Mouse (Mus musculus): ENCODE measurements at regions not wholly inside any gene's neighbourhood (a gene's known extent, or its start where the extent isn't known, plus 50 kb on each side); places are given as distances from the start of the nearest gene placed in this dataset.

GRCm38 (mm10) chr8:87229182-87229581 is 243.2 kb downstream of the Cbln1 start:
- no peak overlapping the region for H3K27ac ChIP-seq (ENCODE audit: control insufficient read depth, low read depth, low read length)
- no peaks in the 10 kb centered on the region for H3K27me3 ChIP-seq (ENCODE audit: control insufficient read depth in 1 of 2, insufficient read depth in 2 of 2, low read length in 2 of 2)
- no peak overlapping the region for H3K4me3 ChIP-seq (ENCODE audit: control insufficient read depth in 1 of 2, insufficient read depth in 1 of 2, low read depth in 2 of 2, low read length in 2 of 2)
- H3K9me3 ChIP-seq (replicated peaks; ENCODE audit: insufficient read depth, low read length), result no peaks in the 10 kb centered on the region
- TF ChIP-seq ETS1 (IDR thresholded peaks at IDR 0.05; ENCODE audit: low read depth, low read length), result no peak
- no peak for TF ChIP-seq ZKSCAN1 (IDR thresholded peaks at IDR 0.05; ENCODE audit: low read depth, low read length)
- TF ChIP-seq TCF12 (IDR thresholded peaks at IDR 0.05; ENCODE audit: low read depth, low read length), result no peak
- no peak for TF ChIP-seq POLR2A (IDR thresholded peaks at IDR 0.05; ENCODE audit: control insufficient read depth in 1 of 2, insufficient read depth in 1 of 2, low read depth in 1 of 2, low read length in 2 of 2, poor library complexity in 1 of 2)
- TF ChIP-seq E2F4 (IDR thresholded peaks at IDR 0.05; ENCODE audit: borderline replicate concordance, low read depth, low read length), result no peak
- no peak for TF ChIP-seq SIN3A (IDR thresholded peaks at IDR 0.05; ENCODE audit: low read length)
- no peak for TF ChIP-seq EP300 (IDR thresholded peaks at IDR 0.05; ENCODE audit: low read depth in 1 of 2, low read length in 2 of 2)
- no peak for TF ChIP-seq MYC (IDR thresholded peaks at IDR 0.05; ENCODE audit: low read depth, low read length)
- TF ChIP-seq UBTF (IDR thresholded peaks at IDR 0.05; ENCODE audit: borderline replicate concordance, insufficient read depth, low read depth, low read length), result no peak
- TF ChIP-seq POLR2AphosphoS2 (IDR thresholded peaks at IDR 0.05; ENCODE audit: low read length), result no peak
- no peak for TF ChIP-seq TAL1 (IDR thresholded peaks at IDR 0.05; ENCODE audit: low read length)
- no peak for TF ChIP-seq MAX (IDR thresholded peaks at IDR 0.05; ENCODE audit: low read length)
- no peak for TF ChIP-seq MEF2A (IDR thresholded peaks at IDR 0.05; ENCODE audit: extremely low read depth, insufficient replicate concordance, low read depth, low read length, poor library complexity, severe bottlenecking)
- TF ChIP-seq POLR2AphosphoS5 (IDR thresholded peaks at IDR 0.05; ENCODE audit: borderline replicate concordance, low read depth, low read length), result no peak
- no peak for TF ChIP-seq CHD1 (IDR thresholded peaks at IDR 0.05; ENCODE audit: low read depth, low read length)
- no peak overlapping the region for H3K9ac ChIP-seq (ENCODE audit: control insufficient read depth, low read depth, low read length, poor library complexity, severe bottlenecking)
- no peaks in the 10 kb centered on the region for H3K4me1 ChIP-seq (ENCODE audit: control insufficient read depth in 1 of 2, insufficient read depth in 2 of 2, low read length in 2 of 2)
- H3K36me3 ChIP-seq (ENCODE audit: control insufficient read depth in 1 of 2, insufficient read depth in 2 of 2, low read length in 2 of 2), result no peaks in the 10 kb centered on the region
- no peak for DNase-seq (ENCODE audit: low read depth, low spot score)
- H3K79me2 ChIP-seq (ENCODE audit: control insufficient read depth, insufficient read depth, low read length, poor library complexity), result no peaks in the 10 kb centered on the region

- H3K27ac ChIP-seq (ENCODE audit: control insufficient read depth, low read depth, low read length), result no peak overlapping the region
Observed at GRCm38 (mm10) chr8:87228777-87229176, 243.6 kb downstream of the Cbln1 start.

More at GRCm38 (mm10) chr8:87228777-87229176, 243.6 kb downstream of the Cbln1 start:
- H3K27me3 ChIP-seq (ENCODE audit: control insufficient read depth in 1 of 2, insufficient read depth in 2 of 2, low read length in 2 of 2), result no peaks in the 10 kb centered on the region
- no peaks in the 10 kb centered on the region for H3K79me2 ChIP-seq (ENCODE audit: control insufficient read depth, insufficient read depth, low read length, poor library complexity)
- H3K4me3 ChIP-seq (ENCODE audit: control insufficient read depth in 1 of 2, insufficient read depth in 1 of 2, low read depth in 2 of 2, low read length in 2 of 2), result no peak overlapping the region
- H3K4me1 ChIP-seq (ENCODE audit: control insufficient read depth in 1 of 2, insufficient read depth in 2 of 2, low read length in 2 of 2), result no peaks in the 10 kb centered on the region
- no peak for DNase-seq (ENCODE audit: low read depth, low spot score)
- no peak for TF ChIP-seq MYC (IDR thresholded peaks at IDR 0.05; ENCODE audit: low read depth, low read length)
- H3K9ac ChIP-seq (ENCODE audit: control insufficient read depth, low read depth, low read length, poor library complexity, severe bottlenecking), result no peak overlapping the region
- H3K36me3 ChIP-seq (ENCODE audit: control insufficient read depth in 1 of 2, insufficient read depth in 2 of 2, low read length in 2 of 2), result no peaks in the 10 kb centered on the region
- no peaks in the 10 kb centered on the region for H3K9me3 ChIP-seq (replicated peaks; ENCODE audit: insufficient read depth, low read length)
